Mouse (Mus musculus) layer of hippocampus, adult 8-10 months (tissue): ENCODE results near the gene Olfr772. TPM values are rescaled to one million over a fixed set of nuclear protein-coding genes. Genes with fewer than 3 reads are reported as not detected.
"Not testable (repeated sequence)": the region's sequence is repeated elsewhere in the genome, so short reads cannot be mapped to it uniquely, and the experiment has no call there.

Source experiments
- DNase-seq, 2 experiments: peaks; one replicate each; pipeline ENCODE4 v3.0.0; 2022; ENCODE audit warnings: low spot score in 2 of 2
- total RNA-seq, 4 experiments: library from RNA; stranded (reverse); gene quantifications; 2 replicates each; pipeline ENCODE4 v1.2.4; 2022

The Olfr772 gene
- not detected for total RNA-seq

- DNase-seq = not testable (repeated sequence)
Observed at GRCm38 (mm10) chr10:129177821-129178220, at the start of gene Olfr772. Gene Olfr772, minus strand, starts transcription at chr10:129177921.

GRCm38 (mm10) chr10:129187319-129187718, 9.6 kb upstream of the Olfr772 start, which contains the start of gene Olfr773:
Gene Olfr773, minus strand, starts transcription at chr10:129187419.
- not testable (repeated sequence) for DNase-seq

GRCm38 (mm10) chr10:129164651-129165050, 13.1 kb downstream of the Olfr772 start, which contains the start of gene Olfr771:
Gene Olfr771, minus strand, starts transcription at chr10:129164751.
- DNase-seq = no peak

GRCm38 (mm10) chr10:129138898-129139297, 38.8 kb downstream of the Olfr772 start, which contains the start of gene Olfr770:
Gene Olfr770, minus strand, starts transcription at chr10:129138998.
- DNase-seq = no peak

Other genes with a start within 250 kb of the Olfr772 start
- 10 to 100 TPM; 29.5 to 35.4 (median 31.6) TPM for gene Itga7, start 244.1 kb downstream of the Olfr772 start, total RNA-seq
- gene Mettl7b, start 216.9 kb downstream of the Olfr772 start, total RNA-seq = not detected
- not detected for gene Olfr9, start 188.5 kb downstream of the Olfr772 start, total RNA-seq
- not detected for gene Olfr763, start 167.1 kb downstream of the Olfr772 start, total RNA-seq
- not detected for gene Olfr764-ps1, start 138.0 kb downstream of the Olfr772 start, total RNA-seq
- not detected for gene Olfr765, start 127.9 kb downstream of the Olfr772 start, total RNA-seq
- not detected for gene Olfr766-ps1, start 108.9 kb downstream of the Olfr772 start, total RNA-seq
- gene Olfr767, start 95.0 kb downstream of the Olfr772 start, total RNA-seq = under 1 TPM in 1 of 4 experiments, not detected in 3; 0.11 TPM
- gene Olfr768, start 78.5 kb downstream of the Olfr772 start, total RNA-seq = not detected
- gene Olfr769, start 60.1 kb downstream of the Olfr772 start, total RNA-seq = not detected
- gene Olfr770, start 38.9 kb downstream of the Olfr772 start, total RNA-seq = not detected
- not detected for gene Olfr771, start 13.2 kb downstream of the Olfr772 start, total RNA-seq
- gene Olfr773, start 9.5 kb upstream of the Olfr772 start, total RNA-seq = not detected
- gene Olfr774, start 58.3 kb upstream of the Olfr772 start, total RNA-seq = not detected
- gene Olfr775, start 70.5 kb upstream of the Olfr772 start, total RNA-seq = under 1 TPM in 1 of 4 experiments, not detected in 3; 0.12 TPM
- gene Olfr776, start 81.2 kb upstream of the Olfr772 start, total RNA-seq = not detected
- gene Olfr777, start 93.6 kb upstream of the Olfr772 start, total RNA-seq = not detected
- not detected for gene Olfr780, start 140.2 kb upstream of the Olfr772 start, total RNA-seq
- not detected for gene Olfr781, start 150.9 kb upstream of the Olfr772 start, total RNA-seq
- gene Olfr782, start 170.9 kb upstream of the Olfr772 start, total RNA-seq = not detected
- gene Olfr784, start 206.2 kb upstream of the Olfr772 start, total RNA-seq = under 1 TPM in 3 of 4 experiments, not detected in 1; 0.14 to 0.23 (median 0.22) TPM
- not detected for gene Olfr785, start 227.5 kb upstream of the Olfr772 start, total RNA-seq
- gene Olfr786, start 249.4 kb upstream of the Olfr772 start, total RNA-seq = not detected